Mouse (Mus musculus) lung, postnatal 0 days (tissue): Measurements from ENCODE around the gene Sltm.

Source experiments
- CTCF ChIP-seq: IDR thresholded peaks from 2 replicates; pipeline ENCODE4 v1.5.1; 2016; ENCODE audit warnings: antibody characterized with exemption, mild to moderate bottlenecking
- EP300 ChIP-seq: IDR thresholded peaks from 2 replicates; pipeline ENCODE4 v1.6.1; 2016; ENCODE audit warnings: antibody characterized with exemption, mild to moderate bottlenecking, control low read depth

DNA sequence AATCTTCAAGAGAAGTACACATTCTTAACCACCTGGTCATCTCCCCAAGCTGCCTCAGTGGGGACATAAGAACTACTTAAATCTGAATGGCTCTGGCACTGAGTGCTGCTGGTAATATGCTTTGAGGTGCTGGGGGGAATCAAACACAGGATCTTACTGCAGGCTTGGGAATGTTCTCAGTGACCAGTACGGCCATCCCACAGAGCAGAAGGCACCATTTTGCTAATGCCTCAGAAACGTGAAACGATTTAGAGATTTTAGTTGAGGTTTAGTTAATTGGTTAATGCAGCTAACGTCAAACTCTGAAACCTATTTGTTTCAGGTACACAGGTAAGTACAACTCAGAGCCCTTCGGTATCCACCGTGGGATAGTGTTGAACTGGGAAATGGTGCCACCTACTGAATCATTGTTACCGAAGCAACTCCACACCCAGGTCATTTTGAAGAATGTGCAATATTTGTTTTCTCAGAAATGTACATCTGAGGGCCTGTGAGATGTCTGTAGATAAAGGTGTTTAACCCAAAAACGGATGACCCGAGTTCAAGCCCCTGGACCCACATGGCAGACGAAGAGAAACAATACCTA, 31.5 kb upstream of the Sltm start:
- TF ChIP-seq CTCF: peak; percentile 57
- TF ChIP-seq EP300: no peak
